Mouse (Mus musculus): Measurements from ENCODE around the gene Kptn. TPM values are rescaled to one million over a fixed set of nuclear protein-coding genes. Genes with fewer than 3 reads are reported as not detected.

The Kptn gene
- polyA plus RNA-seq, 1 experiment from 2014 or later, result 39.0 TPM

DNA sequence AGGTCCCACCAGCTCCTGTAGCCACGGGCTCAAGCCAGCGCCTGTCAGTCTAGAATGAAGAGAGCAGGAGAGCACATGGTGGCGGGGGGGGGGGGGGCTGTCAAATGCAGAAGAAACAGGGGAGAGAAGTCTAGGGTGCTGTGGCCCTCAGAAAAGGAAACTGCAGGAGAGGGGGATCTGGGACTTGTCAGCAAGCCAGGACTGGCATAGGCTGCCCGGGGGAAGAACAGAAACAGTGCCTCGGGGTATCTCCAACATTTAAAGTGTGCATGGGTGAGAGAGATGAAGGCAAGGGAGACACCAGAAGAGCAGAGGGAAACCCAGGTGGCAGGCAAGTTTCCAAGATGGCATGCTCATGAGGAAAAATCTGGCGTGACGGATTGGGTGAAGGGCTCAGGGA lies 42.3 kb downstream of the Kptn start:
- Histone ChIP-seq H3K9ac (replicated peaks; ENCODE audit: low read depth, low read length) (no peak overlapping the region), H3K9me3 (ENCODE audit: control insufficient read depth, low read length) (no peaks in the 10 kb centered on the region), H3K4me2 (ENCODE audit: low read depth, low read length) (no peak overlapping the region), H3K4me1 (ENCODE audit: control insufficient read depth, insufficient read depth, low read length) (peaks cover 2% of the 10 kb centered on the region; the same call in 1 of the 2 replicates), H3K27ac (ENCODE audit: low read depth, low read length) (no peak overlapping the region), H3K36me3 (ENCODE audit: control insufficient read depth, insufficient read depth, low read length) (0 out of 2 replicates have a peak, but pooled peaks cover 2% of the 10 kb centered on the region), H3K4me3 (ENCODE audit: low read depth, low read length) (no peak overlapping the region), H3K27me3 (ENCODE audit: control insufficient read depth, insufficient read depth, low read length) (no peaks in the 10 kb centered on the region)
- ATAC-seq (ENCODE audit: low read depth), result no peak
- 72% methylated on average over 7 of the region's 7 CpGs for WGBS

DNA sequence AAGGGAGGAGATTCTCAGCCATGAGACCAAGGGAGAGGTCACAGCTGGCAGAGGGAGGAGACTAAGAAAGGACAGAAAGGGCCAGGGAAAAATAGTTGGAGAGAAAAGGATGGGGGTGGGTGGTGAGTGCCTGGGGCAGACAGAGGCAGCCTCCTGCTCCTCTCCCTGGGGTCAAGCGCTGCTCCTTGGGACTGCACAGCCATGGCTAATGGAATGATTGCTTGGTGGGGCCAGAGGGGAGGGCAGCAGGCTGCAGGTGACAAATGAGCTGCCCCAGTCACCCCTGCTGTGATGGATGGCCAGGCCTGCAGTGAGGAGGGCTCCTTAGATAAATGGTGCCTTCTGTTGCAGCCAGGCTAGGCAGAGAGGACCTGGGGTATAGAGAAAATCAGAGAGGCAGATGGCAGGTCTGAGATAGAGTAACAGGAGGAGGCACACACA lies 52.5 kb downstream of the Kptn start:
- no peaks in the 10 kb centered on the region for H3K9me3 ChIP-seq (ENCODE audit: control insufficient read depth, low read length)
- no peak overlapping the region for H3K4me3 ChIP-seq (ENCODE audit: low read depth, low read length)
- H3K9ac ChIP-seq (replicated peaks; ENCODE audit: low read depth, low read length), result 0 out of 2 replicates have a peak overlapping the region, but pooled peaks have one; percentile 7
- H3K4me1 ChIP-seq (ENCODE audit: control insufficient read depth, insufficient read depth, low read length), result peaks cover 29% of the 10 kb centered on the region
- no peaks in the 10 kb centered on the region for H3K36me3 ChIP-seq (ENCODE audit: control insufficient read depth, insufficient read depth, low read length)
- H3K27ac ChIP-seq (ENCODE audit: low read depth, low read length), result peak overlapping the region; percentile 90
- H3K4me2 ChIP-seq (ENCODE audit: low read depth, low read length), result no peak overlapping the region
- WGBS, result 0% methylated on average over 1 of the region's 1 CpGs
- ATAC-seq (ENCODE audit: low read depth), result peak; percentile 15; the same call in 1 of the 2 replicates
- H3K27me3 ChIP-seq (ENCODE audit: control insufficient read depth, insufficient read depth, low read length), result no peaks in the 10 kb centered on the region

DNA sequence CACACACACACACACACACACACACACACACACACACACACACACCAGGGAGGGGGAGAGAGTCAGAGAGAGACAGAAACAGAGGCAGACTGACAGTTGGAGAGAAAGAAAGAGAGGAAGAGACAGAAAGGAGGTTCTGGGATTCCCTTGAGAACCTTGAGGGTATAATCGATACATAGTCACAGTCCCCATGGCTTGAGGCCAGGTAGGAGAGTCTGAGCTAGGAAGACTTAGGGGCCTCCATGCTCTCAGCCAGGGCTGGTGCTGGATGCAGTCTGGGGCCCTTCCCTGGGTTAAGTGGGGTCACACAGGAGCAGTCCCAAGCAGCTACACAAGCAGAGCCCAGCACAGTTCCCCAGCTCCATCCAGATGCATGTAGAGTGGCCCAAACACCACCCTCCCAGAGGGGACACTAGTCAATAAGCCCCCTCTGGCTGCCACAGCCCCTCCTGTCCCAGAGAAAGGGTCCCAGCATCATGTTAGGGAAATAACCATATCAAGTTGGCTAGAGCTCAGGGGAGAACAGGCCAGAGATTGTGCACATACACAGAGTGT lies 53.0 kb downstream of the Kptn start:
- Histone ChIP-seq H3K36me3 (ENCODE audit: control insufficient read depth, insufficient read depth, low read length) (peaks cover 2% of the 10 kb centered on the region; the same call in 1 of the 2 replicates), H3K27me3 (ENCODE audit: control insufficient read depth, insufficient read depth, low read length) (no peaks in the 10 kb centered on the region), H3K9ac (replicated peaks; ENCODE audit: low read depth, low read length) (no peak overlapping the region), H3K4me3 (ENCODE audit: low read depth, low read length) (no peak overlapping the region), H3K4me1 (ENCODE audit: control insufficient read depth, insufficient read depth, low read length) (peaks cover 29% of the 10 kb centered on the region), H3K27ac (ENCODE audit: low read depth, low read length) (peak overlapping the region; percentile 90), H3K9me3 (ENCODE audit: control insufficient read depth, low read length) (no peaks in the 10 kb centered on the region), H3K4me2 (ENCODE audit: low read depth, low read length) (no peak overlapping the region)
- peak; percentile 14 for ATAC-seq (ENCODE audit: low read depth)
- WGBS, result 0% methylated on average over 1 of the region's 1 CpGs

DNA sequence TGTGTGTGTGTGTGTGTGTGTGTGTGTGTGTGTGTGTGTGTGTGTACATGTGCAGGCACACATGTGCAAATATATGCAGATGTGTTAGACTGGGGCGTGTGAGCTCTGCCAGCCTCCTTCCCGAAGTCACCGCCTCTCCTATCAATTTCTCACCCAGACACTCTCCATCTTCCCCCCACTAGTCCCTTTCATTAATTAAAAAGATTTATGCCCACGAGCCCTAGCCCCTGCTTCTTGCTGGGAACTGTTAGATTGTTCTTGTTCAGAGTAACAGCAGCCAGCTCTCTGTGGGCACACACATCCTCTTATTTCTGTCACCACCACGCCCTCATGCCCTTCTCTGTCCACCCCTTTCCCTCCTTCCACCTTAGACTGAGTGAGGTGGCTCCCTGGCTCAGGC lies 53.5 kb downstream of the Kptn start:
- Histone ChIP-seq H3K9ac (replicated peaks; ENCODE audit: low read depth, low read length) (0 out of 2 replicates have a peak overlapping the region, but pooled peaks have one; percentile 12), H3K27ac (ENCODE audit: low read depth, low read length) (peak overlapping the region; percentile 90), H3K4me2 (ENCODE audit: low read depth, low read length) (peak overlapping the region; percentile 69; the same call in 1 of the 2 replicates), H3K4me1 (ENCODE audit: control insufficient read depth, insufficient read depth, low read length) (peaks cover 29% of the 10 kb centered on the region), H3K36me3 (ENCODE audit: control insufficient read depth, insufficient read depth, low read length) (peaks cover 5% of the 10 kb centered on the region; the same call in 1 of the 2 replicates), H3K4me3 (ENCODE audit: low read depth, low read length) (no peak overlapping the region), H3K9me3 (ENCODE audit: control insufficient read depth, low read length) (no peaks in the 10 kb centered on the region), H3K27me3 (ENCODE audit: control insufficient read depth, insufficient read depth, low read length) (no peaks in the 10 kb centered on the region)
- peak; percentile 13; the same call in 1 of the 2 replicates for ATAC-seq (ENCODE audit: low read depth)
- WGBS, result 3% methylated on average over 5 of the region's 5 CpGs

DNA sequence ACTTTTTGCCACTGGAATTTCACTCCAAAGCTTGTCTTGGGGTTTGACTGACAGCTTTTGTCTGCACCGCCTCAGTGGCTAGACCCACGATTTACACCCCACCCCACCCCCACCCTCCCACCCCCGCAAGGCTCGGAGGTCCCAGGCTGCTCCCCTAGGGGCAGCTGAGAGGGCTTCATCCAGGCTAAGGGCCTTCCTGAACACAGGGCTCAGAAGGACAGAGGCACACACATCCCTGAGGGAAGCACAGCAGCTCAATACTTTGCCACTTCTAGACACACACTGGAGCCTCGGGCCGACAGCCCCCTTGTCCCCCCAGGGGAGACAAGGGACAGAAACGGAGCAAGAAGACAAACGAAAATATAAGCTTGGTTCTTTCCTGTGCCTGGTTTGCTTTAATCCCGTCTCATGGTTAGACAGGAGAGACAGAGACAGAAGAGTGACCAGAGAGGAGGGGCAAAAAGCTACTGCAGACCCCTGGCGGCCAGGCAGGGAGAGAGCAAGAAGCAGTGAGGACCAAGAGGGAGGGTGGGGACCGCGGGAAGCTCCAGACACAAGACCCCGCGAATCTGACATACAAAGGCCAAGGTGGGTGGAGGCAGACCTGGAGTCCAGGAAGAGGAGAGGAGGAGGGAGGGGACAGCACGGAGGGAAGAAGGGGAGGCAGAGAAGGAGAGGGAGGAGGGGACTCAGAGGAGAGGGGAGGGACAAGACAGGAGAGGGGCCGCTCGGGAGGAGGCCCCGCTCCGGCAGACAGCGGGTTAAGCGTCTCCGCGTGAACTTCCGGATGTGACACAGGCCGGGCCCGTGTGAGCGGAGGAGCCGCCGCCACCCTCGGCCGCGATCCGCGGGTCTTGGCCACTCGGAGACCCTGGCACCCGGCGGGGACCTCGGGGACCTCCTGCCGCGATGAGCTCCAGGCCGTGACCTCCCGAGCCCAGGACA lies 55.2 kb downstream of the Kptn start, which contains the start of gene Meis3:
TSS of gene Meis3 (plus strand) at position 494 of the 945 bp plus-strand sequence.
- Histone ChIP-seq H3K9ac (replicated peaks; ENCODE audit: low read depth, low read length) (peak within 1 kb of the TSS; percentile 86), H3K27me3 (ENCODE audit: control insufficient read depth, insufficient read depth, low read length) (no peaks in the 10 kb centered on the region), H3K4me2 (ENCODE audit: low read depth, low read length) (peak within 1 kb of the TSS; percentile 69), H3K4me3 (ENCODE audit: low read depth, low read length) (peak within 1 kb of the TSS; percentile 80), H3K9me3 (ENCODE audit: control insufficient read depth, low read length) (no peaks in the 10 kb centered on the region), H3K4me1 (ENCODE audit: control insufficient read depth, insufficient read depth, low read length) (peaks cover 29% of the 10 kb centered on the region), H3K36me3 (ENCODE audit: control insufficient read depth, insufficient read depth, low read length) (peaks cover 13% of the 10 kb centered on the region; the same call in 1 of the 2 replicates), H3K27ac (ENCODE audit: low read depth, low read length) (peak within 1 kb of the TSS; percentile 90)
- peak; percentile 86 for ATAC-seq (ENCODE audit: low read depth)
- WGBS, result 1% methylated on average over 42 of the region's 42 CpGs

DNA sequence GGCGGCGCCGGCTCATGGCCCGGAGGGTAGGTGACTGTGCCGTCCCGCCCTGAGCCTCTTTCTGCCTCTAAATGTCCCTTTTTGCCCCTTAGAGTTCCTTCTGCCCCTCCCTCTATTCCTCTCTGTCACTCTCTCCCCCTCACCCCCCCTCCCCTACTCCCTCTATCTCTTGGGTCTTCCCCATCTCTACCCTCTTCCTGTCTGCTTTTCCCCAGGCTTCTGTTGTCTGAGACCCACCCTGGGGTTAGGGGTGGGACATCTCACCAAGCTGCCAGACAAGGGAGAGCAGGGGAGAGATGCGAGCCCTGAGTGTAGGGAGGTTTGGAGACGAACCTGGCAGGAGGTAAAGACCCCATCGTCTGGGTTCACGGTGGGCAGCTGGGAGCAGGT lies 55.8 kb downstream of the Kptn start:
- ATAC-seq (ENCODE audit: low read depth), result peak; percentile 16

More for the DNA sequence above, 55.8 kb downstream of the Kptn start:
- Histone ChIP-seq H3K27ac (ENCODE audit: low read depth, low read length) (peak overlapping the region; percentile 90), H3K4me1 (ENCODE audit: control insufficient read depth, insufficient read depth, low read length) (peaks cover 29% of the 10 kb centered on the region), H3K9me3 (ENCODE audit: control insufficient read depth, low read length) (no peaks in the 10 kb centered on the region), H3K27me3 (ENCODE audit: control insufficient read depth, insufficient read depth, low read length) (no peaks in the 10 kb centered on the region), H3K9ac (replicated peaks; ENCODE audit: low read depth, low read length) (peak overlapping the region; percentile 86), H3K4me2 (ENCODE audit: low read depth, low read length) (peak overlapping the region; percentile 69), H3K4me3 (ENCODE audit: low read depth, low read length) (peak overlapping the region; percentile 80), H3K36me3 (ENCODE audit: control insufficient read depth, insufficient read depth, low read length) (peaks cover 18% of the 10 kb centered on the region; the same call in 1 of the 2 replicates)
- 0% methylated on average over 10 of the region's 10 CpGs for WGBS

Other genes with a start within 250 kb of the Kptn start
- not detected in 2 replicates for gene Crx, start 239.9 kb upstream of the Kptn start, polyA plus RNA-seq (2014; fragmentation: Nextera tagmentation; extraction: Ambion mirVana)
- not detected in 2 replicates for gene Crxos, start 237.3 kb upstream of the Kptn start, polyA plus RNA-seq (2014; fragmentation: Nextera tagmentation; extraction: Ambion mirVana)
- 1,481 and 1,546 TPM in 2 replicates for gene Selenow, start 197.5 kb upstream of the Kptn start, polyA plus RNA-seq (2014; fragmentation: Nextera tagmentation; extraction: Ambion mirVana)
- 99.9 and 122 TPM in 2 replicates for gene Nop53, start 173.8 kb upstream of the Kptn start, polyA plus RNA-seq (2014; fragmentation: Nextera tagmentation; extraction: Ambion mirVana)
- 3.2 and 5.5 TPM in 2 replicates for gene Ehd2, start 152.3 kb upstream of the Kptn start, polyA plus RNA-seq (2014; fragmentation: Nextera tagmentation; extraction: Ambion mirVana)
- gene Bicra, start 72.0 kb upstream of the Kptn start, polyA plus RNA-seq (2014; fragmentation: Nextera tagmentation; extraction: Ambion mirVana), result 8.6 and 9.6 TPM in 2 replicates
- 0.07 and 0.10 TPM in 2 replicates for gene Zfp541, start 58.1 kb upstream of the Kptn start, polyA plus RNA-seq (2014; fragmentation: Nextera tagmentation; extraction: Ambion mirVana)
- gene Napa, start 21.4 kb upstream of the Kptn start, polyA plus RNA-seq (2014; fragmentation: Nextera tagmentation; extraction: Ambion mirVana), result 252 and 259 TPM in 2 replicates
- gene Slc8a2, start 9.9 kb downstream of the Kptn start, polyA plus RNA-seq (2014; fragmentation: Nextera tagmentation; extraction: Ambion mirVana), result 1.5 and 2.0 TPM in 2 replicates
- gene Meis3, start 55.2 kb downstream of the Kptn start, polyA plus RNA-seq (2014; fragmentation: Nextera tagmentation; extraction: Ambion mirVana), result 122 and 127 TPM in 2 replicates
- 6.8 and 8.6 TPM in 2 replicates for gene Dhx34, start 102.1 kb downstream of the Kptn start, polyA plus RNA-seq (2014; fragmentation: Nextera tagmentation; extraction: Ambion mirVana)
- 0.05 and 0.10 TPM in 2 replicates for gene C5ar2, start 124.3 kb downstream of the Kptn start, polyA plus RNA-seq (2014; fragmentation: Nextera tagmentation; extraction: Ambion mirVana)
- gene C5ar1, start 139.6 kb downstream of the Kptn start, polyA plus RNA-seq (2014; fragmentation: Nextera tagmentation; extraction: Ambion mirVana), result 0.83 and 2.6 TPM in 2 replicates
- 45.1 and 58.6 TPM in 2 replicates for gene Inafm1, start 153.7 kb downstream of the Kptn start, polyA plus RNA-seq (2014; fragmentation: Nextera tagmentation; extraction: Ambion mirVana)
- 14.8 and 15.8 TPM in 2 replicates for gene Ccdc9, start 166.9 kb downstream of the Kptn start, polyA plus RNA-seq (2014; fragmentation: Nextera tagmentation; extraction: Ambion mirVana)
- 13.7 and 19.7 TPM in 2 replicates for gene Bbc3, start 188.5 kb downstream of the Kptn start, polyA plus RNA-seq (2014; fragmentation: Nextera tagmentation; extraction: Ambion mirVana)